Mouse (Mus musculus) c-Kit-positive CD71-positive TER-119-negative erythroid progenitor cells, embryonic 14.5 days (primary cell): ENCODE measurements around the gene Egfl8.

Experiments used
- DNase-seq: peaks from one replicate; pipeline ENCODE4 v3.0.0-alpha.2; 2013; ENCODE audit warnings: low read depth

Egfl8 gene

DNA sequence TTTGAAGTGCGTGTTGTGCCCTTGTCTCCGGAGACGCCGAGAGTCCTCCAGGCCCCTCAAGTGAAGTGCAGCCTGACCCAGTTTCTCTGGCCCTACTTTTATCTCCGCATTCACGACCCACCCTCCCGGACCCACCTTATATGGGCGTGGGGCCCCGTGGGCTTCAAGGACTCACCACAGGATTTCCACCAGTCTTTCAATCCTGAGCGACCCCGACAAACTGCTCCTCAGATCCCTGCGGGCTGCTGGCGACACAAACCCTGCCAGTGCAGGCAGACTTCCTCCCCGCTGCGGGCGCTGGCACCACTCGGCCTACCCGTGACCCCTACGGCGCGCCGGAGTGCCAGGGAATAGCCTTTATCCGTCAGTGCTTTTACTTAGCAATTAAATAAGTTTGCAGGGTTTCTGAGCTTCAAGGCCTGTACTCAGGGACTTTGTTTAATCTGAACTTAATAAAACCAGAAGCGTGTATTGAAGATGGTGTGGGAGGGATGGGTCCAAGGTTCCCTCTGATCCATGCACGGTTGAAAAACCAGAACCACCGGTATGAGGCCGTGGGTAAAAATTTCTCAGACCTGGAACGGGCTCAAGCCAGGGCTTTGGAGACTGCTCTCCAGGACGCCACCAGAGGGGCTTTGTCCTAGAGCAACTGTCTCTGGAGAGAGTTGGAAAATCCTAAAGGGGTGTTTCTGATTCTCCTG lies 12.3 kb upstream of the Egfl8 start, which contains the start of gene Ppt2:
Gene Ppt2 (minus strand): TSS at position 568 of the 701 bp plus-strand sequence.
- DNase-seq: no peak

DNA sequence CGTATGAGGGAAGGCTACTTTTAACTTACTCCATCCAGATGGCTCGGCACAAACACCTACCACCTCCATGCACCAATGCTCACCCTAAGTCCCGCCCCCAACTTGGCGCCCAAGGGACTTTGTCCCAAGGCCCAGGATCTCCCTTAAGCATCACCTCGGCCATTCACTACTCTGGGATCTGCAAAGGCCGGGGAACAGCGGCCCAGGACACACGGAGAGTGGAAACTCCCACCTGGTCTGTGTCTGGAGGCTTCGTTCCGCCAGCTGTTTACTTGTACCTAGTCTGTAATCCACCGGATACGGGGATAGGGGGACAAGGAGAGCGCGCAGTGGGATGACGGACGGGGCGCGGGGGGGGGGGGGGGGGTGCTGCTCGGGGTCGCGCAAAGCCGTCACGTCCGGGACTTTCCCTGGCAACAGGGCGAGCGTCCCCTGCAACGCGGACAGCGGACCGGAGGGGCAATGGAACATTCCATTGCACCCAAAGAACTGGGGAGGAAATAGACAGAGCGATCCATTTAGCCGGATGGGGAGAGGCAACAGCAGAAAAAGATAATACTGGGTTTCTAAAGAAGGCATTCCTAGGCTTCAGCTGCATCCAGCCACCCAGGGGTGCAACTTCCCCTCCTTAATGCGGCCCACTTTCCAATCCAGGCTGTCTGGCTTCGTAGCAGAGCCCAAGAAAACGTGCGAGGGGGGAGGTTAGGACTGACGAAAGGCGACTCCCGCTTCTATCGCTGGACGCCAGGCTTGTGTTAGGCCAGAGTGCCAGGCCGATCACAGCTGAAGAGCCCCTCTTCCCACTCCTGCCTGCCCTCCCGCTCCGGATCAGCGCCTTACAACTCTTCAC lies 11.5 kb upstream of the Egfl8 start:
- DNase-seq: no peak

DNA sequence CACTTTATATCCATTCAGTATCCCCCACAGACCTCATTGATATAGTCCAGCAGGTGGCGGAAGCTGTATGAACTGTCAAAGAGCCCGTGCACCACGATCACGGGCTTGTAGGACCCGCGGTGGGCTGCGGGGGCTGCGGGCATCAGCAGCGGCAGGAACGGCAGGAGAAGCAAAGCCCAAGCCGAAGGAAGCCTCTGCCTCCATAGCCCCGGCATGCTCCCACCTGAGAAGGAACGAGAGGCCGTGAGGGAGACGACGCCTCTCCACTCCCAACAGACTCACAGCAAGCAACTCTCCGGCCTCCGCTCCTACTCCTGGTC lies 11.0 kb upstream of the Egfl8 start:
- DNase-seq: no peak

DNA sequence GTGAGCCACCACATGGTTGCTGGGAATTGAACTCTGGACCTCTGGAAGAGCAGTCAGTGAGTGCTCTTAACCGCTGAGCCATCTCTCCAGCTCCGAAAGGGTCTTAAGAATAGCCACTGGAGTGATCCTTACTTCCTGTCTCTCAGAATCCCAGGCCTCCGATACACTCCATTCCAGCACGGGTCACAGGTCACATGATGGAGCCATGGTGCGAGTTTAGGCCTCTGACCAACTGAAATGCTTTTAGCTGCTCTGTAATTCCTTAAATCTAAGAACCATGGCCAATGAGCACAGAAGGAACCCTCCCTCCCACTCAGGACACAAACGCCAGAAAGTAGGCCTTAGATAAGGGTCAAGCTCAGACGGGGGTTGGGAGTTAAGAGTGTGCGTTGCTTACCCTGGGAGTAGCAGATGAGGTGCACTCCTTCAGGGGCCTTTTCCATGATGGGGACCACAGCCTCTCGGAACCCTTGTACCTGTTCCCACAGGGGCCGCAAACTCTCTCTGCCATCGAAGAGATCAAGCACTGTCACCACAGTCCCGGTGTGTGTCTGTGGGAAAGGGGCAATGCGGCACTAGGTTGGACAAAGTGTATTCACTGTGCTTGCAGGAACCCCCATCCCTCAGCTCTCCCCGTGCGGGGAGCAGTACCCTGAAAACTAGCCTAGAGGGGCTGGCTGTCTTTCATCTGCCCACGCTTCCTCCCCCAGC lies 10.4 kb upstream of the Egfl8 start:
- no peak for DNase-seq

DNA sequence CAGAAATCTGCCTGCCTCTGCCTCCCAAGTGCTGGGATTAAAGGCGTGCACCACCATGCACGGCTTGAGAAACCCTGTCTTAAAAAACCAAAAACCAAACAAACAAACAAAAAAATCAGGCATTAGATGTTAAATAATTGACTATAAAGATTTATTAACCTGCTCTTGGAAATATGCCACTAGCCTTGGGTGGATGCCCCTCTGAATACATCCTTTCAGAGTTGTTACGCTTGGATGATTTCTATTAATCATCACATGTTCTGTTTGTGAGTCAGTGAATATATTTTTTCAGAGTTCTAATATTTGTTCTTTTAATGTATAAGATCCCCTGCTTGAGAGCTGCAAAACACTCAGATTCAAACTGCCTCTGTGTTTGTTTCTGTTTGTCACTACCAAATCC lies 9.2 kb upstream of the Egfl8 start:
- DNase-seq: no peak

DNA sequence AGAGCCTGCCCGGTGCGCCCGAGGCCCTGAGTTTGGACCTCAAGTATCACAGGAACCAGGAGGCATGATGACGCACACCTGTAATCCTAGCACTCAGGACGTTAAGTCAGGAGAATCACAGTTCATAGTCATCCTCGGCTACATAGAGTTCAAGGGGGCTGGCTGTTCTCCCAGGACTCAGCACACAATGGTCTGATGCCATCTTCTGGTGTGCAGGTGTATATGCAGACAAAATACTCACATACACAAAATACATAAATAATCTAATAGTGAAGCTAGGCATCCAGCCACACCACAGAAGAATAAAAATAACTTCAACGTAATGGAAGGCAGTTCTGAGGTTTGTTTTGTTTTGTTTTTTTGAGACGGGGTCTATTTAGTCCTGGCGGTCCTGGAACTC lies 7.4 kb upstream of the Egfl8 start:
- DNase-seq: no peak

DNA sequence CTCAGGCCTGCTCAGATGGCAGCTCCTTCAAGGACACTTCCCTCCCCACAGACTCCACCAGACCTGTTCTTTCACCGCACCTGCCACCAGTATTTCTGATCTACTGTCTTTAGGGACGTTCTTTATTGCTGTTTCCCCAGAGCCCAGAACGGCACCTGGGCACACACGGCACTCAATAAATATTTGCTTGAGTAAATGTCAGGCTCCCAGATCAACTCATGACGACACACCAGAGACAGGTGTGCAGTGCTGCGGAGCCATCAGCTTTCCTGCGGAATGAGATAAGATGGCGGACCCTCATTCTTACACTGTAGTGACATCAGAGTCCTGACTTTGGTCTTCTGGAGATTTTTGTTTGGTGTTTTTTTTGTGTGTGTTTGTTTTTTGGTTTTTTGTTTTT lies 5.2 kb upstream of the Egfl8 start:
- DNase-seq: no peak

DNA sequence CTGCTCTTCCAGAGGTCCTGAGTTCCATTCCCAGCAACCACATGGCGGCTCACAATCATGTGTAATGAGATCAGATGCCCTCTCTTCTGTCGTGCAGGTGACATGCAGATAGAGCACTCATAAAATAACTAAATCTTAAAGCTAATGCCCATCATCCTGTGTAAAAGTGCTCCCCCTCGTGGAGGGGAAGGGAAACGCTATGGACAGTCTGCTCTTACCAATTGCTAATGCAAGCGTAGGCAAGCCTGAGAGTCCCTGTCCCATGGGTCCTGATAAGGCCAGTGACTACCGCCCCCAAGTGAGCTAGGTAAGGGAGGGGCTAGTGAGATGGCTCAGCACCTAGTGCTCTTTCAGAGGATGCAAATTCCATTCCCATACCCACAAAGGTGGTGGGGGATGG lies 3.2 kb upstream of the Egfl8 start:
- peak; percentile 87 for DNase-seq

DNA sequence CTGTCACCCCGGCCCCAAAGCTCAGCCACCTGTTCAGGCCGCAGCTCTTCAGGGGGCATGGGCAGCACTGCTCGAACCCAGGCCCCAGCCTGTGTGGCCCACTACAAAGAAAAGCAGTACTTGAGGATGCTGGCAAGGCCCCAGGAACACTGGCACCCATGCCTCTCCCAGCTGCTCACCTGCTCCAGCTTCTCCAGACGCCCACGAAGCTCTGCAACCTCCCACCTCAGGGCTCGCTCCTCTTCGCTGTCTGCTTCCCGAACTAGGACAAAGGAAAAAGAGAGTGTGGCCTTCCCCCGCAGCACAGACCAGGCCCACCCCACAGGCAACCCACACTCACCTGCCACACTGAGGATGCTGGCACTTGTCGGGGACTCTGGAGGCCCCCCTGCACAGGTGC lies 1.9 kb downstream of the Egfl8 start:
- no peak for DNase-seq

DNA sequence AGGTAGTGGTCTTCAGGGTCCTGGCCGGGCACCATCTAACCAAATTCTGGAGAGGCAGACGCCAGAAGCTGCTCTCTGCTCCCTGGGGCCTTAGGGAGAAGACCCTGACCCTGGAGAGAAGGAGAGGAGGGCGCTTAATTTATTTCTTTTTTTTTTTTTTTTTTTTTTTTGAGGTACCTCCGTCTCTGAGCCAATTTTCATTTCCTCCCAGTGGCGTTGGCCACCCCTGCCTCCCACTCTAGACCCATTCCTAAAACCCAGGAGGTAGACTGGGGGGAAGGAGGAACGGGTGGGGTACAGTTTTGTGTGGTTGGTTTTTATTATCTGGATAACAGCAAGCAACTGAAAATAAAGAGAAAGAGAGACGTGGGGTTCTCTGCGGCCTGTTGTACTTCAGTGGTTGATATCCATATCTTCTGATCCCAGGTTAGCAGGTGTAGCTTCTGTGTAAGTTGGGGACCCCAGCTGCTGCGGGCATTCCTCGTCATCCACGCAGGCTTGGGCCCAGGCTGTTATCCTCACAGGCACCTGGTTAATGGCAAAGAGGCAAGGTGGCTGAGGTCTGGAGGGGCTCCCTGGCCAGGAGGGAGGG lies 2.6 kb downstream of the Egfl8 start:
- DNase-seq: no peak

DNA sequence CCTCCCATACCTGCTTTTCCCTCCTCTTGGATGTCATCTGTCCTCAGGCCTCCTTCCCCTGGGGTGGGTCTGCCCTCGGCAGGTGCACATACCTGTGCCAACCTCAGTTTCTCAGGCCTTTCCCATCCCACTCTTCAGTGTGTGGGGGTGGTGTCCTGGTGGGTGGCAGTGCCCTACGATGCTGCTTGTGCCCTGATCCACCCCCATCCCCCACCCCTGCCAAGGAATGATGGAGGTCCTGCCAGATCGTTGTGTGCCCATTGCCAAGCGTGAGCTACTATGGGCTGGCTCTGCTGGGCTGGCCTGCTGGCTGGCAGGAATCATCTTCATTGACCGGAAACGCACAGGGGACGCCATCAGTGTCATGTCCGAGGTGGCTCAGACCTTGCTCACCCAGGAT lies 4.7 kb downstream of the Egfl8 start:
- no peak for DNase-seq

DNA sequence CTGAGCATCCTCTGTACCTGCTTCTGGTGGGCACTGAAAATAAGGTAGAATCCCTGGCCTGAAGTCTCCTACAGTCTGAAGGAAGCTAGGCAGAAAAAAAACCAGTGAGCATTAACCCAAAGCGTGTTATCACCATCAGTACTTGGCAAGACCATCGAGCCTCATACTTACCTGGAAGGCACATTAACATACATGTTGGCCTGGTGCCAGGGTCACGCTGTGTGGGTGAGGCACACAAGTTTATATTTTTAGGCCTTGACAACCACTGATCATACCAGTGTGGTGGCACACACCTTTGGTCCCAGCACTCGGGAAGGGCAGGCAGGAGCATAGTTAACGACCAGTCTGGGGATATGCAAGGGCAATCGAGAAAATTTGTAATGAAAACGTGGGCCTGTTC lies 7.8 kb downstream of the Egfl8 start:
- DNase-seq: no peak

DNA sequence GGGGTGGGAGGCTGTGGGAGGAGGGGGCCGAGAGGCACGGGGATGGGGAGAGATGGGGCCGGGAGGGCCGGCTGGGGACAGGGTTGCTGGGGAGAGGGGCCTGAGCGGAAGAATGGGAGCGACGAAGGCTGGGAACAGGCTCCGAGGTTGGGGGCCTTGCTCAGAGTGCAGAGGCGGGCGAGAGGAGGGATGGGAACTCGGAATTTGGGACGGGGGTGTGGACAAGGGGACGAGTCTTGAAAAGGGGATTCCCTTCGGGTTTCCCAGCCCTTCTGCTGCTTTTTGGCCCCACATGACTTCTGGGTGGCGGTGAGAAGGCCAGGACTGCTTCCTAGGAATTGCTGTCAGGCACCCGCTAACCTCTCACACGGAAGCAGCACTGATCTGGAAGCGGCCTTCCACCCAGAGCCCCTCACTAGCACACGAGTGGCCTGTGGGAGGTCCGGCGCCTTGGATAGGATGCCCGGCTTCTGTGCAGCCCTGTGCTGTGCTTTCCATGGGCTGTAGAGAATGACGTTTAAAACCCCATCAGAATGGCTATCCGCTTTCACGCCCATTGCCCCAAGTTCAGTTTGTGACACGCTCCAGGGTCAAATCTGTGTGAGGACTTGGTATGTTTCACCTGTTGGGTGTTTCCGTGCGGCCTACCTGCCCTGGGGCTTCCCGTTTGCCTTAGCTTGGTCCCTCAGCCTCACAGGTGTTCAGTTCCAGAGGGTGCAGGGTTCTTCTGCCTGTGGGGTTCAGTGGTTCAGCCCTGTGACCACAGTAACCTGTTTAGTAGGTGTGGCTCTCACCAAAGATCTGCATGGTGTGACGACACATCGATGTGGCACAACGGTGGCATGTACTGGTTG lies 9.4 kb downstream of the Egfl8 start:
- DNase-seq: no peak

DNA sequence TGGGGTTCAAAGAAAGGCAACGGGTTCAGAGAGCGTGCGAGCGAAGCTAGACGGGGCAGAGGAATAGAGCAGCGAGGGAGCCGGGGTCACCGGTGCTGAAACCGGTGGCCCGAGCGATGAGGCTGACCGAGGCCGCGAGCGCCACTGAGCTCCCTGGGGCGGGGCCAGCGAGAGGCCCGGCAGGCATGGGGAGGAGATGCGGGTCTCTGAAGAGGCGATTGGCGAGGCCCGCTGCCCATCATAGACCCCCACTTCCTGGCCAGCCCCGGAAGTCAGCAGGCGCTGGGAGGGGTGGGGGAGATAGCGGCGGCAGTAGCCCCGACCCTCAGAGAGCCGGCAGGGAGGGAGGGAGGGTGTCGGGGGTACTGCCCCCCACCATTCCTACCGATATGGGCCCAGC lies 10.2 kb downstream of the Egfl8 start:
- DNase-seq: peak; percentile 86

DNA sequence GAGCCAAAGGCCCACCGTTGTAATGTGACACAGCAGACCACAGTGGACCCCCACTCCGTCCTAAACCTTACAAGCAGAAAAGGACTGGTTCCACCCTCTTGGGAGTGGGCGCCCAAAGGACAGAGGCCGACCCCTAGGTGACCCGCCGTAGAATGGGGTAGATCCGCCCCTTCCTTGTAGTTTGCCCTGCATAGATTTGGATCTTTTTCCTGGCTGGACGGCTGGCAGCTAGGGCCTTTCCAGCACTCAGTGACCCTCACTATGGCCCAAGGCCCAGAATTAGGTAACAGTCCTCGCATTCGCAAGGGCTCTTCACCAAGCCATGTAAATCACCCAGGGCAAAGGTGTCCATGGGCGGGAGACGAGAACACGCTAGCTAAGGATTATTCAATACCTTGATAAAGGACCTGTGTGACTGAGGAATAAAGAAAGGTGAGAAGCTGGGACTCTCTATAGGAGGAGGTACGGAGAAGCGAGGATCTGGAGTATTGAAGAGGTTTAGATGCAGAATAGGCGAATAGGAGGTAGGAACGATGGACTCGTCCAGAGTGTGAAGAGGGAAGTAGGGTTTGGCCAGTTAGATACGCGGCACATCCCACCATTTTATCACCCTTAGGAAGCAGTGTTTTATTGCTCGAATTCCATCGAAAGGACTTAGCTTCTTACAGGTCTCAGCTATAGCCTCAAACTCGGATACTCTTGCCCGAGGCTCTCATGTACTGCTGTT lies 11.1 kb downstream of the Egfl8 start:
- no peak for DNase-seq

DNA sequence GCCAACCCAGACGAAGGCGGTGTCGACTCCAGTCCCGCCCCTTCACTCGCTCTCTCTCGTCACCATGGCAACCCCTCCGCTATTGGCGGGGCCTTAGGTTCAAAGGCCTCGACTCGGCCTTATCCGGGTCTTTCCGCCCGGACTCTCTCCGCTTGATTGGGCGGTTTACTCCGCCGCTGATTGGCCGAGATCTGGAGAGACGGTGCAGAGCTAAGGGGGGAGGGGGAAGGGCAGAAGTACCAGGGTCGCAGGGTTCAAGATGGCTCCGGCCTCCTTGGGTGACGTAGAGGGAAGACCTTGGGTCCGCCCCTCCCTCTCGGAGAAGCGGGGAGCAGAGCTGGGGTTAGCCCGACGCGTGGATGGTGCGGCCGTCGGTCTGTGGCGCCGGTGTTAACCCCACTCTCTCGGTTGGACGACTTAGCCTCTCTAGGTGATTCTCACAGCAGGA lies 11.7 kb downstream of the Egfl8 start, which contains the start of gene Agpat1:
Gene Agpat1 (plus strand): TSS at position 202 of the 448 bp plus-strand sequence.
- peak; percentile 98 for DNase-seq

DNA sequence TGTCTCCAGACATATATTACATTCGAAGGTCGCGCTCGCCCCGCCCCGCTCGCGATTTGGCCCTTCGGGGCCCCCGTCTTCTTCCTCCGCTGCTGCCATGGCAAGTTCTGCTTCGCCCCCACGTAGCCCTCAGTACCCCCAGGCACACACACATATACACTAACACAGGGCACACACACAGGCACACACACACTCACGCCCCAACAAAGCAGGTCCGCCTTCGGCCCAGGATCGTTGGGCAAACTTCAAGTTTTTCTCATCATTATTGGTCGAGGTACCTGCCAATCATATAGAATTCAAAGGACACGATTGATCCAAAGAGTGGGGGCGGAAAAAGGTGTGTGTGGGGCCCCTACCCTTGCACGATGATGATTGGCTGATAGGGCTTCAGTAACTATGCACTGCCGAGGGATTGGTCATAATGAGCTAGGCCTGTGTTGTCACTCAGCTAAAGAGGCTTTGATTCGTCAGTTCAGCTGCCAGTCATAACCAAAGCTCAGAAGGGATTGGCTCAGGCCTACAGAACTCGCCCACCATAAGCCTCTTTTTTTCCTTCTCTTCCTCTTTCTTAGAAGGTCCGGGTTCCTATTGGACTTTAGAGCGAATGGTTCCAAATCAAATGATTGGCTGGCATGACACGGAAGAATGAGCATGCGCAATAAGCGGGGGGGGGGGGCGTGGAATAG lies 12.3 kb downstream of the Egfl8 start, which contains the start of gene Rnf5:
Gene Rnf5 (minus strand): TSS at position 316 of the 686 bp plus-strand sequence.
- DNase-seq: peak; percentile 100

DNA sequence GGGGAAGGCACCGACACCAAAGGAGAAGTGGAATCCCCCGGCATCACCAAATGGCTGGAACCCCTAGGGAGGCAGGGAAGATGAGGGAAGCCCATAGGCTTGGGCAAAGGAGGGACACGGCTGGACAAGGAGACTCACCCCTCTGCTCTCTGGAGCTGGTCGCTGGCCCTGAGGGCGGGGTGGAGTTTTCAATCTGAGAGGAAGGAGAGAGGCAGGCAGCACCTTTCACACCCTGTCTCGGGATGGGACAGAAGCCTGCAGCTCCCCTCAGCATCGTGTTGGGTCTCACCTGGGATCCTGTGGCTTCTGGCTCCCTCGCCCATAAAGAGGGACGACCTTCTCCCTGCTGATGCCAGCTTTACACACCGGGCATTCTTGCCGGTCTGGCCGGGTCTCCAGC lies 14.0 kb downstream of the Egfl8 start:
- DNase-seq: no peak

DNA sequence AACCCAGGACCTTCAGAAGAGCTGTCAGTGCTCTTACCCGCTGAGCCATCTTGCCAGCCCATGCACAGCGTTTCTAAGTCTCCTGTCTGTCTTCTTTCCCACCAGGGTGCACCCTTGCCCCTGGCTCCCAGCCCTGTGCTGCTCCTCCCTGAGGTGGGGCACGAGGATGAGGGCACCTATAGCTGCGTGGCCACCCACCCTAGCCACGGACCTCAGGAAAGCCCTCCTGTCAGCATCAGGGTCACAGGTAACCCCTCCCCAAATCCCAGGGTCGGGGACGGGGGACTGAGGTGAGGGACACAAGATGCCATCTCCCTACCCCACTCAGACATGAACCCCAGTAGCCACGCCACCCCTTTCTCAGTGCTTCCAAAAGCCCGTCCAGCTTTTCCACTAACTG lies 15.9 kb downstream of the Egfl8 start:
- DNase-seq: no peak

DNA sequence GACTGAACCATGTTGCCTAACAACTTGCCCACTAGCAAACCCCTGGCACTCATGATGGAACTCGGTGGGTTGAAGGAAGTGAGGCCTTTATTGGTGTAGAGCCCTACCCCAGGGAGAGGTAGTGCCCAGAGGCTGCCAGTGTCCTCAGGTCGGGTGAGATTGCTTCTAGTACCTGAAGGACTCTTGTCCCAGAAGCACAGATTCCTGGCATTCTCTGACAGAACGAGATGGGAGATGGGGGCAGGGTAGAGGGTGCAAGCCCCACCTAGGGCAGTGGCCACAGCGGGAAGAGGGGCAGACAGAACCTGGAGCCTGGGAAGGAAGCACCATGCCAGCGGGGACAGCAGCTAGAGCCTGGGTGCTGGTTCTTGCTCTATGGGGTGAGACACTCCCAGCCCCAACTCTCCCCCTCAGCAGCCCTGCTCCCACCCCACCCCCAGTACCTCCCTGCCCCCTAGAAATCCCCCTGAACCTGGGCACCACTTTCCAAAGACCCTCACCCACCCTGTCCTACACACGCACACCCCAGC lies 18.1 kb downstream of the Egfl8 start, which contains the start of gene Ager:
Gene Ager (plus strand): TSS at position 297 of the 530 bp plus-strand sequence.
- DNase-seq: no peak
